Mouse (Mus musculus): Measurements from ENCODE around the gene Dnttip2. TPM values are rescaled to one million over a fixed set of nuclear protein-coding genes. Genes with fewer than 3 reads are reported as not detected.
A peak's percentile ranks its signal among the peaks of the same experiment; 100 is the strongest.
"Not testable (repeated sequence)": the region's sequence is repeated elsewhere in the genome, so short reads cannot be mapped to it uniquely, and the experiment has no call there.

Dnttip2 gene
- polyA plus RNA-seq, 1 experiment, result 24.3 TPM

- under 1% methylated on average over 50 of the region's 50 CpGs for WGBS
These were observed 28.3 kb upstream of the Dnttip2 start for GRCm38 (mm10) chr3:122245878-122246332.

GRCm38 (mm10) chr3:122246406-122246805, 27.8 kb upstream of the Dnttip2 start:
- Histone ChIP-seq H3K4me1 (ENCODE audit: control insufficient read depth, insufficient read depth, low read length) (peaks cover 3% of the 10 kb centered on the region), H3K27me3 (ENCODE audit: control insufficient read depth, insufficient read depth, low read length) (no peaks in the 10 kb centered on the region), H3K4me3 (replicated peaks; ENCODE audit: insufficient read depth, low read depth, low read length) (peak overlapping the region; percentile 64), H3K27ac (ENCODE audit: insufficient read depth, low read length) (peak overlapping the region; percentile 74; the same call in 1 of the 2 replicates)
- DNase-seq, result no peak
- 21% methylated on average over 6 of the region's 6 CpGs for WGBS
- TF ChIP-seq CTCF (IDR thresholded peaks at IDR 0.05; ENCODE audit: borderline replicate concordance, insufficient read depth, low read depth, low read length), result no peak
- no peak for TF ChIP-seq POLR2A (IDR thresholded peaks at IDR 0.05; ENCODE audit: borderline replicate concordance, insufficient read depth, low read length)

More at GRCm38 (mm10) chr3:122245878-122246332, 28.3 kb upstream of the Dnttip2 start:
- Histone ChIP-seq H3K27me3 (ENCODE audit: control insufficient read depth, insufficient read depth, low read length) (no peaks in the 10 kb centered on the region), H3K27ac (ENCODE audit: insufficient read depth, low read length) (peak overlapping the region; percentile 74), H3K4me1 (ENCODE audit: control insufficient read depth, insufficient read depth, low read length) (peaks cover 3% of the 10 kb centered on the region), H3K4me3 (replicated peaks; ENCODE audit: insufficient read depth, low read depth, low read length) (peak overlapping the region; percentile 64)
- TF ChIP-seq POLR2A (IDR thresholded peaks at IDR 0.05; ENCODE audit: borderline replicate concordance, insufficient read depth, low read length) (no peak), CTCF (IDR thresholded peaks at IDR 0.05; ENCODE audit: borderline replicate concordance, insufficient read depth, low read depth, low read length) (0 out of 2 replicates have a peak, but pooled peaks have one; percentile 9)
- peak in 1 of 2 experiments; percentile 65 for DNase-seq

GRCm38 (mm10) chr3:122246986-122247767, 27.0 kb upstream of the Dnttip2 start:
- Histone ChIP-seq H3K27me3 (ENCODE audit: control insufficient read depth, insufficient read depth, low read length) (no peaks in the 10 kb centered on the region), H3K27ac (ENCODE audit: insufficient read depth, low read length) (peak overlapping the region; percentile 75), H3K4me3 (replicated peaks; ENCODE audit: insufficient read depth, low read depth, low read length) (peak overlapping the region; percentile 64), H3K4me1 (ENCODE audit: control insufficient read depth, insufficient read depth, low read length) (peaks cover 3% of the 10 kb centered on the region)
- peak; percentile 40 to 64 for DNase-seq
- no peak for TF ChIP-seq POLR2A (IDR thresholded peaks at IDR 0.05; ENCODE audit: borderline replicate concordance, insufficient read depth, low read length)
- WGBS, result 18% methylated on average over 12 of the region's 12 CpGs

GRCm38 (mm10) chr3:122247768-122248100, 26.5 kb upstream of the Dnttip2 start:
- H3K4me3 ChIP-seq (replicated peaks; ENCODE audit: insufficient read depth, low read depth, low read length), result peak overlapping the region; percentile 64
- H3K27ac ChIP-seq (ENCODE audit: insufficient read depth, low read length), result no peak overlapping the region
- WGBS, result 91% methylated on average over 2 of the region's 2 CpGs
- peaks cover 6% of the 10 kb centered on the region for H3K4me1 ChIP-seq (ENCODE audit: control insufficient read depth, insufficient read depth, low read length)
- no peaks in the 10 kb centered on the region for H3K27me3 ChIP-seq (ENCODE audit: control insufficient read depth, insufficient read depth, low read length)
- no peak for DNase-seq
- no peak for TF ChIP-seq CTCF (IDR thresholded peaks at IDR 0.05; ENCODE audit: borderline replicate concordance, insufficient read depth, low read depth, low read length)
- no peak for TF ChIP-seq POLR2A (IDR thresholded peaks at IDR 0.05; ENCODE audit: borderline replicate concordance, insufficient read depth, low read length)

GRCm38 (mm10) chr3:122252466-122253253, 21.5 kb upstream of the Dnttip2 start:
- no peaks in the 10 kb centered on the region for H3K27me3 ChIP-seq (ENCODE audit: control insufficient read depth, insufficient read depth, low read length)
- no peak for DNase-seq
- no peak overlapping the region for H3K27ac ChIP-seq (ENCODE audit: insufficient read depth, low read length)
- TF ChIP-seq CTCF (IDR thresholded peaks at IDR 0.05; ENCODE audit: borderline replicate concordance, insufficient read depth, low read depth, low read length), result no peak
- no peak for TF ChIP-seq POLR2A (IDR thresholded peaks at IDR 0.05; ENCODE audit: borderline replicate concordance, insufficient read depth, low read length)
- 16% methylated on average over 3 of the region's 3 CpGs for WGBS
- H3K4me1 ChIP-seq (ENCODE audit: control insufficient read depth, insufficient read depth, low read length), result peaks cover 6% of the 10 kb centered on the region
- no peak overlapping the region for H3K4me3 ChIP-seq (replicated peaks; ENCODE audit: insufficient read depth, low read depth, low read length)

GRCm38 (mm10) chr3:122254050-122254449, 20.1 kb upstream of the Dnttip2 start:
- H3K27ac ChIP-seq (ENCODE audit: insufficient read depth, low read length); H3K4me3 ChIP-seq (replicated peaks; ENCODE audit: insufficient read depth, low read depth, low read length); DNase-seq; H3K4me1 ChIP-seq (ENCODE audit: control insufficient read depth, insufficient read depth, low read length); H3K27me3 ChIP-seq (ENCODE audit: control insufficient read depth, insufficient read depth, low read length): not testable (repeated sequence)
- 68% methylated on average over 7 of the region's 7 CpGs for WGBS

GRCm38 (mm10) chr3:122269986-122270385, 4.2 kb upstream of the Dnttip2 start:
- DNase-seq, result no peak
- no peaks in the 10 kb centered on the region for H3K27me3 ChIP-seq (ENCODE audit: control insufficient read depth, insufficient read depth, low read length)
- H3K4me3 ChIP-seq (replicated peaks; ENCODE audit: insufficient read depth, low read depth, low read length), result no peak overlapping the region
- TF ChIP-seq CTCF (IDR thresholded peaks at IDR 0.05; ENCODE audit: borderline replicate concordance, insufficient read depth, low read depth, low read length), result no peak
- no peak for TF ChIP-seq POLR2A (IDR thresholded peaks at IDR 0.05; ENCODE audit: borderline replicate concordance, insufficient read depth, low read length)
- no peak overlapping the region for H3K27ac ChIP-seq (ENCODE audit: insufficient read depth, low read length)
- H3K4me1 ChIP-seq (ENCODE audit: control insufficient read depth, insufficient read depth, low read length), result no peaks in the 10 kb centered on the region
- WGBS, result 71% methylated on average over 5 of the region's 5 CpGs

GRCm38 (mm10) chr3:122272565-122272964, 1.6 kb upstream of the Dnttip2 start:
- not testable (repeated sequence) for H3K27me3 ChIP-seq (ENCODE audit: control insufficient read depth, insufficient read depth, low read length); H3K4me1 ChIP-seq (ENCODE audit: control insufficient read depth, insufficient read depth, low read length); H3K27ac ChIP-seq (ENCODE audit: insufficient read depth, low read length); DNase-seq; H3K4me3 ChIP-seq (replicated peaks; ENCODE audit: insufficient read depth, low read depth, low read length)
- 57% methylated on average over 1 of the region's 1 CpGs for WGBS

Measured in cerebellum, adult 2 months (tissue).